Mouse (Mus musculus): ENCODE data around the gene Krt23. TPM values are rescaled to one million over a fixed set of nuclear protein-coding genes. Genes with fewer than 3 reads are reported as not detected.

Gene Krt23
- 4.5 and 4.7 TPM in 2 replicates for polyA plus RNA-seq (2012; rRNA removed)

DNA sequence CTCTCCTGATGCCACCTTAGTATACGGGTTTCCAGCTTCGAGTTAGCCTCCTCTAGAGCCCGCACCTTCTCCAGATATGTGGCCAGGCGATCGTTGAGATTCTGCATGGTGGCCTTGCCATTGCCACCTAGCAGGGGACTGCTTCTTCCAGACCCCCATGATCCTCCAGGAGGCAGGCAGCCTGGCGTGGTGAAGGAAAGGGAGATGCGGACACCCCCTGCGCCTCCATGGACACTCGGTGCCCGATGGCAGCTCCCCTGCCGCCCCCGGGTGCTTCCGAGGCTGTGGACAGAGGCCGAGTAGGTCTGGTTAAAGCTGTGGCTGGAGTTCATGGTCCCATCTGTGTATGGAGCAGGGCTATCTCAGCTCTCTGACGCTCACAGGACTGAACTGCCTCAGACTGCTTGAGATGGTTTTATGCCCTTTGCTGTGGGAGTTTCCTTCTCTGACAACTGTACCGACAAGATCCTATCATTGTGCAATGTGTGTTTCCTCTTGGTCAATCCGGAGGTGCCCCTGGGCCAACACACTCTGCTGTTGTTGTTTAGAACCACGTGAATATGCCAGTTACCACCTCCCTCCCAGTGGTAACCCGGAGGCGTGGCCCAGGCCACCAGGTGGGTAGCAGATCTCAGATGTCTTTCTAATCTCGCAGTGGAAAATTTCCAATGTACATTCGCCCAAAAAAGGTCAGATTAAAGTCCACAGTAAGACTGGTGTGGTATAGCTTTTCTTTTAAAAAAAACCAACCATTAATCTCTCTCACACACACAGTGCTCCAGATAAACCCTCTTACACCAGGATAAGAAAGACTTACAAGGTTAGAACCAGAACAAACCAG is at the start of gene Krt23:
Gene Krt23, minus strand, starts transcription at position 405 of the 841 bp plus-strand sequence.

DNA sequence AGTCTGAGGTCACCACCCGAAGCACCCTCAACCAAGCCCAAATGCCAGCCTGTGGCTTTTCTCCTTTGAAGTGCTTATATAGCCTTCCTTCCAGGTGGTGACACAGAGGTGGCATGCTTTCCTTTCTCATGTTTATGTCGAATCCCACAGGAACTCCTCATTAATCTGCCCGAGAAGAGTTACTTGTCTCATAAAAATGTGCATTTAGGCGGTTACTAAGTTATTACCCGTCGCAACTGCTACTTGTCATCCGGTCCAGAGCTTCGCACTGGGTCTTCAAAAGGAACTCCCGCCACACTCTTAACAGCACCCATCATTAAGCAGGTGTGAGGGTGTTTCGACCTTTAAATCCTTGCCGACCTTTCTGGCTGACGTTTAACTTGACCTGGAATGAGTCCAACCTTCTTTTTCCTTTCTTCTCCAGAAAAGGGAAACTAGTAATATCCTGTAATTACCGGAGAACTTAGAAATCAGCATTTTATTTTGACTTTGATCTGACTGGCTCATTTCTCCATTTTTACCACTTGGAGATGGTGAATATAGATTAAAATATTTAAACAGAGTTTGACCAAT is 28.4 kb upstream of the Krt23 start, which contains the start of gene Krt39:
Gene Krt39, minus strand, starts transcription at position 51 of the 573 bp plus-strand sequence.

DNA sequence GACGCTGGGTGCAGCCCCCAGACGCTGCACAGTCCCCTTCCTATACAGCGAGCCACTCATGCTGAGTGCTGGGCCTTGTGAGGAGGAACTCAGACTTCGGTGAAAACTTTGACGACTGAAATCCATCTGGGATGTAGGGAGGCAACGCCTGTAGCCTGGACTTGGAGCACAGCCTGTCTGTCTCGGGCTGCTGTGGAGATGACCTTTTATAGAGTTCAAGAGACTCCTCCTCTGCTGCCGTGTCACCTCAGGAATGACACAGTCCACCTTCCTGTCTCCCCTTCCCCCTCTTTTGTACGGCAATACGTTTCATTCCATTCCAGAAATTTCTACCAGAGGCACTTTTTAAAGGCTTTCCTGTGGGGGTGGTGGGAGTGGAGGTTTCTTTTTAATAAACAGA is 55.0 kb downstream of the Krt23 start, which contains the start of gene Krt20:
Gene Krt20, minus strand, starts transcription at position 179 of the 400 bp plus-strand sequence.

Other genes starting within 250 kb of the Krt23 start
- 0.07 and 0.23 TPM in 2 replicates for gene Krt222, start 249.1 kb downstream of the Krt23 start, polyA plus RNA-seq (2012; rRNA removed)
- not detected in 2 replicates for gene Krt24, start 207.9 kb downstream of the Krt23 start, polyA plus RNA-seq (2012; rRNA removed)
- not detected in 2 replicates for gene Krt25, start 170.2 kb downstream of the Krt23 start, polyA plus RNA-seq (2012; rRNA removed)
- gene Krt26, start 155.2 kb downstream of the Krt23 start, polyA plus RNA-seq (2012; rRNA removed), result not detected in 2 replicates
- gene Krt27, start 142.0 kb downstream of the Krt23 start, polyA plus RNA-seq (2012; rRNA removed), result not detected in 2 replicates
- not detected in 2 replicates for gene Krt28, start 118.2 kb downstream of the Krt23 start, polyA plus RNA-seq (2012; rRNA removed)
- gene Krt10, start 103.8 kb downstream of the Krt23 start, polyA plus RNA-seq (2012; rRNA removed), result 0.33 and 0.76 TPM in 2 replicates
- gene Krt12, start 70.9 kb downstream of the Krt23 start, polyA plus RNA-seq (2012; rRNA removed), result 1.7 and 1.8 TPM in 2 replicates
- 244 and 256 TPM in 2 replicates for gene Krt20, start 55.0 kb downstream of the Krt23 start, polyA plus RNA-seq (2012; rRNA removed)
- not detected in 2 replicates for gene Krt39, start 28.2 kb upstream of the Krt23 start, polyA plus RNA-seq (2012; rRNA removed)
- not detected in 2 replicates for gene Krt40, start 50.0 kb upstream of the Krt23 start, polyA plus RNA-seq (2012; rRNA removed)
- not detected in 2 replicates for gene Krtap3-3, start 57.7 kb upstream of the Krt23 start, polyA plus RNA-seq (2012; rRNA removed)
- not detected in 2 replicates for gene Krtap3-2, start 63.7 kb upstream of the Krt23 start, polyA plus RNA-seq (2012; rRNA removed)
- not detected in 2 replicates for gene Gm11939, start 66.3 kb upstream of the Krt23 start, polyA plus RNA-seq (2012; rRNA removed)
- 3.7 and 4.5 TPM in 2 replicates for gene Krtap3-1, start 73.5 kb upstream of the Krt23 start, polyA plus RNA-seq (2012; rRNA removed)
- gene Krtap1-5, start 87.9 kb upstream of the Krt23 start, polyA plus RNA-seq (2012; rRNA removed), result not detected in 2 replicates
- not detected in 2 replicates for gene Krtap1-4, start 90.5 kb upstream of the Krt23 start, polyA plus RNA-seq (2012; rRNA removed)
- not detected in 2 replicates for gene Krtap1-3, start 98.2 kb upstream of the Krt23 start, polyA plus RNA-seq (2012; rRNA removed)
- gene Krtap9-3, start 105.0 kb upstream of the Krt23 start, polyA plus RNA-seq (2012; rRNA removed), result not detected in 2 replicates
- gene Gm11938, start 110.2 kb upstream of the Krt23 start, polyA plus RNA-seq (2012; rRNA removed), result not detected in 2 replicates
- gene Gm11937, start 117.1 kb upstream of the Krt23 start, polyA plus RNA-seq (2012; rRNA removed), result not detected in 2 replicates
- gene Krtap2-4, start 121.7 kb upstream of the Krt23 start, polyA plus RNA-seq (2012; rRNA removed), result not detected in 2 replicates
- 1.3 TPM in 1 of 2 replicates, not detected in the other for gene Gm11562, start 127.3 kb upstream of the Krt23 start, polyA plus RNA-seq (2012; rRNA removed)
- gene Krtap4-1, start 135.1 kb upstream of the Krt23 start, polyA plus RNA-seq (2012; rRNA removed), result not detected in 2 replicates
- not detected in 2 replicates for gene Krtap4-2, start 141.9 kb upstream of the Krt23 start, polyA plus RNA-seq (2012; rRNA removed)
- gene Krtap4-7, start 151.0 kb upstream of the Krt23 start, polyA plus RNA-seq (2012; rRNA removed), result not detected in 2 replicates
- not detected in 2 replicates for gene Gm11555, start 157.1 kb upstream of the Krt23 start, polyA plus RNA-seq (2012; rRNA removed)
- gene Gm11563, start 165.8 kb upstream of the Krt23 start, polyA plus RNA-seq (2012; rRNA removed), result not detected in 2 replicates
- not detected in 2 replicates for gene Krtap4-6, start 172.8 kb upstream of the Krt23 start, polyA plus RNA-seq (2012; rRNA removed)
- not detected in 2 replicates for gene Gm14190, start 197.6 kb upstream of the Krt23 start, polyA plus RNA-seq (2012; rRNA removed)
- not detected in 2 replicates for gene Gm14180, start 241.2 kb upstream of the Krt23 start, polyA plus RNA-seq (2012; rRNA removed)

Measured in colon, adult 2 months (tissue).